Mouse (Mus musculus): ENCODE data around the gene Trub1.

Gene Trub1

GRCm38 (mm10) chr19:57482815-57483214 lies 30.1 kb downstream of the Trub1 start:
- in situ Hi-C loops (cut with MboI; ENCODE audit: unreplicated experiment in 2 of 2) = loop anchor here in 1 of 2 experiments (5.0 kb wide), 1 partner anchor 159 kb away; no protein-coding TSS in a partner anchor

- in situ Hi-C loops (cut with MboI; ENCODE audit: unreplicated experiment in 2 of 2) = loop anchor here in 1 of 2 experiments (5.0 kb wide), 1 partner anchor 130 kb away; no protein-coding TSS in a partner anchor
Observed at GRCm38 (mm10) chr19:57487051-57487658, 34.4 kb downstream of the Trub1 start.

- in situ Hi-C loops (cut with MboI; ENCODE audit: unreplicated experiment in 2 of 2) = loop anchor here in 1 of 2 experiments (5.0 kb wide), 1 partner anchor 128 kb away; no protein-coding TSS in a partner anchor
Observed at GRCm38 (mm10) chr19:57489527-57489926, 36.8 kb downstream of the Trub1 start.

GRCm38 (mm10) chr19:57491030-57491429 lies 38.3 kb downstream of the Trub1 start:
- in situ Hi-C loops (cut with MboI; ENCODE audit: unreplicated experiment in 2 of 2) = no loop called here

- in situ Hi-C loops (cut with MboI; ENCODE audit: unreplicated experiment in 2 of 2) = no loop called here
Observed at GRCm38 (mm10) chr19:57494020-57494419, 41.3 kb downstream of the Trub1 start.

GRCm38 (mm10) chr19:57498110-57498743 lies 45.5 kb downstream of the Trub1 start:
- in situ Hi-C loops (cut with MboI; ENCODE audit: unreplicated experiment in 2 of 2) = no loop called here

- in situ Hi-C loops (cut with MboI; ENCODE audit: unreplicated experiment in 2 of 2) = no loop called here
Observed at GRCm38 (mm10) chr19:57498884-57499410, 46.2 kb downstream of the Trub1 start.

GRCm38 (mm10) chr19:57500254-57500653 lies 47.5 kb downstream of the Trub1 start:
- in situ Hi-C loops (cut with MboI; ENCODE audit: unreplicated experiment in 2 of 2) = no loop called here

- in situ Hi-C loops (cut with MboI; ENCODE audit: unreplicated experiment in 2 of 2) = no loop called here
Observed at GRCm38 (mm10) chr19:57503144-57503543, 50.4 kb downstream of the Trub1 start.

GRCm38 (mm10) chr19:57505048-57505932 lies 52.6 kb downstream of the Trub1 start:
- in situ Hi-C loops (cut with MboI; ENCODE audit: unreplicated experiment in 2 of 2) = no loop called here

GRCm38 (mm10) chr19:57506591-57506990 lies 53.9 kb downstream of the Trub1 start:
- in situ Hi-C loops (cut with MboI; ENCODE audit: unreplicated experiment in 2 of 2) = no loop called here

GRCm38 (mm10) chr19:57508261-57508788 lies 55.6 kb downstream of the Trub1 start:
- in situ Hi-C loops (cut with MboI; ENCODE audit: unreplicated experiment in 2 of 2) = no loop called here

- in situ Hi-C loops (cut with MboI; ENCODE audit: unreplicated experiment in 2 of 2) = no loop called here
Observed at GRCm38 (mm10) chr19:57509758-57510319, 57.1 kb downstream of the Trub1 start.

GRCm38 (mm10) chr19:57510836-57511235 lies 58.1 kb downstream of the Trub1 start:
- in situ Hi-C loops (cut with MboI; ENCODE audit: unreplicated experiment in 2 of 2) = no loop called here

- in situ Hi-C loops (cut with MboI; ENCODE audit: unreplicated experiment in 2 of 2) = no loop called here
Observed at GRCm38 (mm10) chr19:57513123-57513522, 60.4 kb downstream of the Trub1 start.

- in situ Hi-C loops (cut with MboI; ENCODE audit: unreplicated experiment in 2 of 2) = no loop called here
Observed at GRCm38 (mm10) chr19:57521721-57522120, 69.0 kb downstream of the Trub1 start.

GRCm38 (mm10) chr19:57523363-57523762 lies 70.7 kb downstream of the Trub1 start:
- in situ Hi-C loops (cut with MboI; ENCODE audit: unreplicated experiment in 2 of 2) = no loop called here

GRCm38 (mm10) chr19:57525693-57526092 lies 73.0 kb downstream of the Trub1 start:
- in situ Hi-C loops (cut with MboI; ENCODE audit: unreplicated experiment in 2 of 2) = no loop called here

- in situ Hi-C loops (cut with MboI; ENCODE audit: unreplicated experiment in 2 of 2) = no loop called here
Observed at GRCm38 (mm10) chr19:57530212-57530611, 77.5 kb downstream of the Trub1 start.

- in situ Hi-C loops (cut with MboI; ENCODE audit: unreplicated experiment in 2 of 2) = no loop called here
Observed at GRCm38 (mm10) chr19:57534262-57534661, 81.5 kb downstream of the Trub1 start.
